Mouse (Mus musculus) forebrain, embryonic 16.5 days (tissue): ENCODE results near the gene Adprhl1. TPM values are rescaled to one million over a fixed set of nuclear protein-coding genes. Genes with fewer than 3 reads are reported as not detected.

Source experiments
- ATAC-seq: fragments of 200-750 bp; cut with Nextera tagmentation; 2 replicates; pipeline ENCODE4 v1.8.0; 2017; ENCODE audit warnings: mild to moderate bottlenecking, moderate library complexity
- H3K27ac ChIP-seq: fragments of 300-500 bp; sonication (generic); 2 replicates; pipeline ENCODE4 v1.5.1; 2014; ENCODE audit warnings: low read length, control low read depth
- H3K27me3 ChIP-seq: fragments of 300-500 bp; sonication (generic); replicated peaks from 2 replicates; pipeline ENCODE4 v1.6.1; 2014; ENCODE audit warnings: low read length; ENCODE audit not compliant: control insufficient read depth, insufficient read depth
- H3K36me3 ChIP-seq: fragments of 300-500 bp; sonication (generic); 2 replicates; pipeline ENCODE4 v1.6.1; 2014; ENCODE audit not compliant: control insufficient read depth, insufficient read depth
- H3K4me1 ChIP-seq: fragments of 300-500 bp; sonication (generic); replicated peaks from 2 replicates; pipeline ENCODE4 v1.6.1; 2014; ENCODE audit warnings: low read length; ENCODE audit not compliant: control insufficient read depth, insufficient read depth
- H3K4me2 ChIP-seq: fragments of 300-500 bp; sonication (generic); 2 replicates; pipeline ENCODE4 v1.6.1; 2014; ENCODE audit warnings: mild to moderate bottlenecking, low read length, control low read depth
- H3K4me3 ChIP-seq: fragments of 300-500 bp; sonication (generic); replicated peaks from 2 replicates; pipeline ENCODE4 v1.5.1; 2014; ENCODE audit warnings: mild to moderate bottlenecking, low read length, control low read depth
- H3K9ac ChIP-seq: fragments of 300-500 bp; sonication (generic); replicated peaks from 2 replicates; pipeline ENCODE4 v1.6.1; 2014; ENCODE audit warnings: low read depth, low read length, control low read depth
- H3K9me3 ChIP-seq: fragments of 300-500 bp; sonication (generic); 2 replicates; pipeline ENCODE4 v1.6.1; 2016; ENCODE audit warnings: low read length; ENCODE audit not compliant: control insufficient read depth
- WGBS: fragments of 180-500 bp; shearing (Covaris S2); extraction: QIAGEN DNeasy Blood & Tissue Kit; methylation state at CpG from one replicate; pipeline ENCODE4 v1.1.7; 2014; 5-methylcytosine and 5-hydroxymethylcytosine counted together
- polyA plus RNA-seq: library from polyadenylated mRNA; unstranded; fragments of >200 nt; fragmentation: Nextera tagmentation; extraction: Ambion mirVana; gene quantifications from 2 replicates; pipeline ENCODE4 v1.2.1, GENCODE M21; 2015

Adprhl1 gene
- polyA plus RNA-seq, 1 experiment from 2014 or later, result not detected

DNA sequence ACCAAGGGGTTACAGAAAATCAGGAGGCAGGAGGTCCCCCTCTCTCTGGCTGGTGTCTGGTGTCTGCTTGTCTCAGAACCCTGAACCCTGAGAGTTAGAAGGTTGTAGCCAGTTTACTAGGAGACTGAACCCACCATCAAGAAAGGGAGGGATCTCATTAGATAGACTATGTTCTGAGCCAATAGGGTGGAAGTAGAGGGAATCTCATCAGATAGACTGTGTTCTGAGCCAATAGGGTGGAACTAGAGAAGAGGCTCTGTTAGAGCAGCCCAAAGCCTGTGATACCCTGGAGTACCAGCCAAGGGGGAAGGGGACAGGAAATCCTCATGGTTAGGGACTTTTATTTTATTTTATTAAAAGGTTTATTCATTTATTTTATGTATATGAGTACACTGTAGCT lies 36.0 kb downstream of the Adprhl1 start:
- H3K4me2 ChIP-seq, result no peak overlapping the region
- H3K4me1 ChIP-seq, result peaks cover 8% of the 10 kb centered on the region
- no peaks in the 10 kb centered on the region for H3K9me3 ChIP-seq
- H3K27me3 ChIP-seq, result no peaks in the 10 kb centered on the region
- no peak overlapping the region for H3K4me3 ChIP-seq
- no peak overlapping the region for H3K9ac ChIP-seq
- H3K36me3 ChIP-seq, result no peaks in the 10 kb centered on the region
- ATAC-seq, result no peak
- H3K27ac ChIP-seq, result no peak overlapping the region

DNA sequence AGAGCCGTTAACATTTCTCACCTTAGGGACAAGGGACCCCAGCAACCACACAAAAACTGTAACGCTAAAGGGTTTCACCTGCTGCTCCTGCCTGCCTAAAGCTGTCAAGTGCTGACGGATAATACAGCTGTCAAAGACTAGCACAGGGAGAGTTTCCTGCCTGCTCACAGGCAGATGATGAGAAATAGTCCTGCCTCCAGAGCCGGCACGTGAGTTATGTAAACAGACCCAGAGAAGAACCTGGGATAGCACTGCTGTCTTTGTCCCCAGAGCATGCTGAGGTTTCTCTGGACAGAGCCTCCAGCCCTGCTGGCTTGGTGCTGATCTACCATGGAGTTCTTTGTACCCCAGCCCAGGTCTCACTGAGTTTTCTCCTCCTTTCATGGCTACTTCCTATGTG lies 36.9 kb downstream of the Adprhl1 start:
- Histone ChIP-seq H3K4me3 (no peak overlapping the region), H3K27ac (no peak overlapping the region), H3K4me2 (no peak overlapping the region), H3K4me1 (peaks cover 8% of the 10 kb centered on the region), H3K27me3 (no peaks in the 10 kb centered on the region), H3K9me3 (no peaks in the 10 kb centered on the region), H3K9ac (no peak overlapping the region), H3K36me3 (no peaks in the 10 kb centered on the region)
- no peak for ATAC-seq
- 62% methylated on average over 5 of the region's 5 CpGs for WGBS

DNA sequence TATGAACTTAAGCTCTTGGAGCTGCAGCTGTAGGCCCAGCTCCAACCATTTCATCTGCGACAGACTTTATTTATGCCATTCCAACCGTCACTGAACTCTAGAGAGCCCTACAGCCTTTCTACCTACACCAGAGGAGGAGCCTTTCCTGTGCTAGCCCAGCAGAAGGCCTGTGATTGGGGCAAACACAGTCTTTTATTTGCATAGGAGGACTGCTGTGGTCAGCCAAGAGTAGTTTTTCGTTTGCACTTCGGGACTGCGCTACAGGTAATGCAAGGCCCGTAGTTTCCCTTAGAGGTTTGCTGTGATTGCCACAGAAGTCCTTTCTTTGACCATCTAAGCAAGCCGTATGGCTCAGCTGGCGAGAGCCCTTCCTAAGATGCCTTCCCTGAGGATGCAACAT lies 37.6 kb downstream of the Adprhl1 start:
- 70% methylated on average over 8 of the region's 8 CpGs for WGBS
- H3K27ac ChIP-seq, result no peak overlapping the region
- H3K9me3 ChIP-seq, result no peaks in the 10 kb centered on the region
- H3K36me3 ChIP-seq, result no peaks in the 10 kb centered on the region
- H3K27me3 ChIP-seq, result no peaks in the 10 kb centered on the region
- H3K4me2 ChIP-seq, result no peak overlapping the region
- ATAC-seq, result no peak
- H3K4me3 ChIP-seq, result no peak overlapping the region
- H3K4me1 ChIP-seq, result peaks cover 8% of the 10 kb centered on the region
- no peak overlapping the region for H3K9ac ChIP-seq

DNA sequence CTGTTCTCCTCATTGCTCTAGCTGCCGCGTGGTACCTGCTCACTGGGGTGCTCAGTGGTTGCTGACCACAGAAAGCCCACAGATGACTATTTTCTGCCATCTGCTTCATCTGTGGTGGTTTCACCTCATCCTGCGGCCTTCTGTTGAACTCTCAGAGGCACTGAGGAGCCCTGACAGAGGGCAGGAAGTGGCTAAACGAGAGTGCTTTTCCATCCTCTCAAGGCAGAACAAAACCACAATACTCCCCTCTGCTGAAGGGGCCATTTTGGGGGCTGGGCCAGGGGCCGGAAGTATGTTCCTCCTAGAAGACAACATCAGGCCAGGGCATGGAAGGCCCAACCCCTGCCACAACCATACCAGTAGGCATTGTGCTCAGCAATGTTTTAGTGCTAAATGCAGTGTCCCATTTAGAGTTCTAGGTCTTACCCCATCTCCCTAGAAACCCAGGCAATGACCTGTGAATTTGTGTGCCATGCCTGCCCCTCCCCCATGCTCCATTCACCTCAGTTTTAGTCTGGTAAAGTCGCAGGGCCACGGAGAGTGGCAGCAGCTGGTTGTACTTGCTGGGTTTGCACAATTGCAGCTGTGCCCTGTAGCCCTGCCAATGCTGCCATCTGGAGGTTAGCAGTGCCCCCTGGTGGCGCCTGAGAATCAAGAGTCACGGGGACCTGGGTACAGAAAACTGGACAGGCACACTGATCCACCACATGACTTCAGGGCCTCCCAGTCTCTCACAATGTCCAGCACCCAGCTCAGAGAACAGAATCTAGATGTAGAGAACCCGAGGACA lies 40.3 kb downstream of the Adprhl1 start:
- Histone ChIP-seq H3K4me2 (no peak overlapping the region; the same call in 1 of the 2 replicates), H3K9ac (no peak overlapping the region), H3K9me3 (no peaks in the 10 kb centered on the region), H3K4me3 (no peak overlapping the region), H3K27ac (no peak overlapping the region), H3K4me1 (peaks cover 8% of the 10 kb centered on the region), H3K36me3 (no peaks in the 10 kb centered on the region), H3K27me3 (no peaks in the 10 kb centered on the region)
- ATAC-seq, result peak; percentile 83
- 21% methylated on average over 10 of the region's 10 CpGs for WGBS

DNA sequence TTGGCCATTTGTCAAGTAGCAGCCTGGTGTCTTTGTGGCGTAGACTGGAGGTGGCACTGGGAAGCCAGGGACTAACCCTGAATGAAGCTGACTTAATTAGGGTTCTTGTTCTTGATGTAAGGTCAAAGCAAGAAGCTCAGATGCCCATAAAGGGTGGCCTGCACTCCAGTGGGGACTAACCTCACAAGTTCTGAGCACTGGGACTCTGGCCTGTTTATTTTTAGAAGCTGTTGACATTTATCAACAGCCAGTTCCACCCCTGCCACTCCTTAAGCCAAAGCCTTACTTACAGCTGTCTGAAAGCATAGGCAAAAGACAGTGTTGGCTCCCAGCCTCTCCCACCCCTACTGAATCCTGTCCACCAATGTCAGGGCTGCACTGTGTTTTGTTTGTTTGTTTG lies 44.2 kb downstream of the Adprhl1 start:
- Histone ChIP-seq H3K36me3 (no peaks in the 10 kb centered on the region), H3K27ac (no peak overlapping the region), H3K4me1 (peaks cover 8% of the 10 kb centered on the region), H3K4me3 (no peak overlapping the region), H3K9me3 (no peaks in the 10 kb centered on the region), H3K27me3 (no peaks in the 10 kb centered on the region), H3K4me2 (no peak overlapping the region), H3K9ac (no peak overlapping the region)
- no peak for ATAC-seq
- WGBS, result 33% methylated on average over 1 of the region's 1 CpGs

DNA sequence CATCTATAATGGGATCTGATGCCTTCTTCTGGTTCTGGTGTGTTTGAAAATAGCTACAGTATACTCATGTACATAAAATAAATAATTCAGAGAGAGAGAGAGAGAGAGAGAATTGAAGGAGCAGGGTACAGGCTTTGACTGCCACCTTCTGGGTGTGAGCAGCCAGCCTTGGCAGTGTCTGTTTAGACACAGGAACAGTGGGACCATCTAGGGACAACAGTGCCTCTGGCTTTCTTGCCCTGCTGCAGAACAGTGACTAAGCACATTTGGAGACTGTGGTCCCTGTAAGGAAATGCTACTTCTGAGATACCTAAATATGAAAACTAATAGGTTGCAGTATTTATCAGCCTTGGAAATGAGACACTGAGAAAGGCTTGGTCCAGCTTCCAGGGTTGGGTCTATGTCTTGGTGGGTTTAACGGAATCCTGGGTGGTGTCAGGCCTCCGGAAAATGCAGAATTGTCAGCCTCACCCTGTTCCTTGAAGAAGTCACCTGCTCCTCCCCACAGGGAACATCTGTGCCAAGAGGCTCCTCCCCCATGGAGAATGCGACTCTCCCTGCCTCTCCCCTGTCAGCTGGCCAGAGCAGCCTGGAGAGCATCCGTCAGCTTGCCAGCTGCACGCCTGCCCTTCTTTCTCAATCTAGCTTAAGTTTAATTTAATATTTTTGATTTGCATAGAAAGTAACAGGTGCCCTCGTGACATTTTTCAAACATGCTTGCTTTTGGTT lies 45.2 kb downstream of the Adprhl1 start:
- Histone ChIP-seq H3K4me2 (no peak overlapping the region), H3K4me3 (no peak overlapping the region), H3K9me3 (no peaks in the 10 kb centered on the region), H3K36me3 (no peaks in the 10 kb centered on the region), H3K9ac (no peak overlapping the region), H3K27me3 (no peaks in the 10 kb centered on the region), H3K4me1 (peaks cover 6% of the 10 kb centered on the region), H3K27ac (no peak overlapping the region)
- 55% methylated on average over 6 of the region's 6 CpGs for WGBS
- no peak for ATAC-seq

DNA sequence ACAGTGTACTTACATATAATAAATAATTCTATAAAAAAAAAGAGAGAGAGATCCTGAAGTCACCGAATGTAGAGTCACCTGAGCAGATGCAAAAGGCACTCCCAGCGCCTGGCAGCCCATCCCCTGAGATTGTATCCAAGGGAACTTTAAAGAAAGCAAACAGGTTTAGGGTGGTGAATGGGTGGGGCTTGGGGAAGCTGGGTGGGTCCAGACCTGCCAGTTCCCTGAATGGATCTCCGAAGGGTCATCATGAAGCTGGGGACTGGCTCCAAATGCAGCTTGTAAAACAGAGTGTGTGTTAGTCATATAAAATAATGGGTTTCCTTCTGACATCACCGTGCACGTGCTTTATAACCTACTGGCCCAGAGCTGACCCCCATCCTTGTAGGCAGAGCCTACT lies 47.7 kb downstream of the Adprhl1 start:
- Histone ChIP-seq H3K36me3 (no peaks in the 10 kb centered on the region), H3K27me3 (peaks cover 19% of the 10 kb centered on the region), H3K27ac (no peak overlapping the region), H3K9ac (no peak overlapping the region), H3K4me3 (no peak overlapping the region), H3K4me1 (peaks cover under 1% of the 10 kb centered on the region; the same call in 1 of the 2 replicates), H3K9me3 (no peaks in the 10 kb centered on the region), H3K4me2 (no peak overlapping the region)
- no peak for ATAC-seq
- WGBS, result 47% methylated on average over 5 of the region's 5 CpGs

DNA sequence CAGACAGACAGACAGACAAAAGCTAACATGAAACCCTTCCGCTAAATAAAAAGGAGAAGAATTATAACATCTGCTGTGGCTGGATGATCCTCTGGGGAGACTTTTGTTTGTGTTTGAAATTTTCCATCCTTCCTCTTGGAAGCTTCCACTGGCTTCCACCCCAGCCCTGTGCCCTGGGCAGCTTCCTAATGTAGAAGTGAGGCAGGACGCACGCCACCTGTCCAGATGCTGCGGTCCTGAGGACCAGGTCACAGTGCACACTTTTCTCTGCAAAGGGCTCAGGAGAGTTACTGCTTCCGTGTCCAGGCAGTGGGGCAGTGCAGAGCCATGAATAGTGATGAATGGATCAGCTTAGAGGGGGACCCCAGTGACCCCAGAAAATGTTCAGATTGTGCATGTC lies 48.7 kb downstream of the Adprhl1 start:
- Histone ChIP-seq H3K4me1 (peaks cover 7% of the 10 kb centered on the region; the same call in 1 of the 2 replicates), H3K9ac (no peak overlapping the region), H3K27ac (no peak overlapping the region), H3K36me3 (no peaks in the 10 kb centered on the region), H3K4me3 (no peak overlapping the region), H3K4me2 (no peak overlapping the region), H3K9me3 (no peaks in the 10 kb centered on the region), H3K27me3 (peaks cover 23% of the 10 kb centered on the region)
- no peak for ATAC-seq
- WGBS, result 83% methylated on average over 5 of the region's 5 CpGs

DNA sequence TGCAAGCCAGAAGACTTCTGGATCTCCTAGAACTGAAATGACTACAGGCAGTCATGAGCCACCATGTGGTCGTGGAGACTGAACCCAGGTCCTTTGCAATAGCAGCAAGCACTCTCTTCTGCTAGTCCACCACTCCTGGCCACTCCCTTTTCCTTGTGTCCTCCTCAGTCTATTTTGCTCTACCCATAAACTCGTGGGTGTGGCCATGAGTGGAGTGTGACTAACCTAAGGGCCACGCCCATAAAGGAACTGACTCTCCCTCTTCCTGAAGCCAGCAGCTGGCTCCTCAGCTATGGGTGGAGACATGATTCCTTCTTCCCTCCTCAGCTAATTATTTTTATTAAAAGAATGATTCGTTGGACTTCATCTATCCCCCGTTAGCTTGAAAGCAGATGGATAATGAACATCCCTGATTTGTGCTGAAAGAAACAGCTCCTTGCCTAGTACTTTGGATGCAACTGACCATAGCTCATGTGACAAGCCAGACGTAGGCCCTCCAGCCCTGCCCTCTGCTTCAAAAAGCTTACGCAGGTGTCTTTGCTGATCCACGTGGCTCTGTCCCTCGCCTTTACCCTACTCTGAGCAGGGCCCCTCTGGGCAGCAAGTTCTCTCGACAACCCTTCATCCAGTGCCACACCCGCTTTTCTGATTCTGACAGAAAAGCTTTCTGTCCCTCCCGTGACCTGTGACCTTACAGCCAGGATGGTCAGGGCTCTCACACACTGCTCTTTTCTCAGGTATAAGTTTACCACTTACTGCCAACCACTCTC lies 49.4 kb downstream of the Adprhl1 start:
- H3K9me3 ChIP-seq, result no peaks in the 10 kb centered on the region
- peaks cover 23% of the 10 kb centered on the region for H3K27me3 ChIP-seq
- peaks cover 11% of the 10 kb centered on the region for H3K4me1 ChIP-seq
- H3K4me2 ChIP-seq, result no peak overlapping the region
- no peak overlapping the region for H3K27ac ChIP-seq
- no peak overlapping the region for H3K9ac ChIP-seq
- H3K36me3 ChIP-seq, result no peaks in the 10 kb centered on the region
- no peak for ATAC-seq
- WGBS, result 70% methylated on average over 12 of the region's 12 CpGs
- no peak overlapping the region for H3K4me3 ChIP-seq
